Mouse (Mus musculus) hindbrain, embryonic 16.5 days (tissue): ENCODE results near the gene Mob2. TPM values are rescaled to one million over a fixed set of nuclear protein-coding genes. Genes with fewer than 3 reads are reported as not detected.

ENCODE experiments used
- ATAC-seq: fragments of 200-750 bp; cut with Nextera tagmentation; 2 replicates; pipeline ENCODE4 v1.8.0; 2017; ENCODE audit warnings: moderate TSS enrichment, moderate library complexity
- H3K27ac ChIP-seq: fragments of 300-500 bp; sonication (generic); 2 replicates; pipeline ENCODE4 v1.5.1; 2014; ENCODE audit warnings: low read depth, mild to moderate bottlenecking, control low read depth, low read length, moderate library complexity
- H3K27me3 ChIP-seq: fragments of 300-500 bp; sonication (generic); replicated peaks from 2 replicates; pipeline ENCODE4 v1.6.1; 2014; ENCODE audit warnings: low read length; ENCODE audit not compliant: control insufficient read depth, insufficient read depth
- H3K36me3 ChIP-seq: fragments of 300-500 bp; sonication (generic); 2 replicates; pipeline ENCODE4 v1.6.1; 2014; ENCODE audit warnings: mild to moderate bottlenecking, low read length, moderate library complexity, mixed read lengths; ENCODE audit not compliant: control insufficient read depth, insufficient read depth
- H3K4me1 ChIP-seq: fragments of 300-500 bp; sonication (generic); 2 replicates; pipeline ENCODE4 v1.6.1; 2014; ENCODE audit warnings: low read depth, low read length; ENCODE audit not compliant: control insufficient read depth, insufficient read depth
- H3K4me2 ChIP-seq: fragments of 300-500 bp; sonication (generic); 2 replicates; pipeline ENCODE4 v1.6.1; 2014; ENCODE audit warnings: mild to moderate bottlenecking, low read length, control low read depth, moderate library complexity
- H3K4me3 ChIP-seq: fragments of 300-500 bp; sonication (generic); 2 replicates; pipeline ENCODE4 v1.5.1; 2014; ENCODE audit warnings: mild to moderate bottlenecking, low read length, control low read depth, moderate library complexity
- H3K9ac ChIP-seq: fragments of 300-500 bp; sonication (generic); 2 replicates; pipeline ENCODE4 v1.6.1; 2014; ENCODE audit warnings: low read depth, mild to moderate bottlenecking, control low read depth, low read length, moderate library complexity
- H3K9me3 ChIP-seq: fragments of 300-500 bp; sonication (generic); 2 replicates; pipeline ENCODE4 v1.6.1; 2014; ENCODE audit warnings: mild to moderate bottlenecking, low read length, moderate library complexity; ENCODE audit not compliant: control insufficient read depth
- WGBS: fragments of 180-500 bp; shearing (Covaris S2); extraction: QIAGEN DNeasy Blood & Tissue Kit; methylation state at CpG from one replicate; pipeline ENCODE4 v1.1.7; 2014; 5-methylcytosine and 5-hydroxymethylcytosine counted together
- polyA plus RNA-seq: library from polyadenylated mRNA; unstranded; fragments of >200 nt; fragmentation: Nextera tagmentation; extraction: Ambion mirVana; gene quantifications from 2 replicates; pipeline ENCODE4 v1.2.1, GENCODE M21; 2015

The Mob2 gene
- polyA plus RNA-seq, 1 experiment from 2014 or later = 52.7 TPM

- Histone ChIP-seq H3K4me1 (peaks cover 15% of the 10 kb centered on the region), H3K27ac (no peak overlapping the region), H3K36me3 (peaks cover 46% of the 10 kb centered on the region), H3K4me2 (no peak overlapping the region), H3K9me3 (no peaks in the 10 kb centered on the region), H3K9ac (peak overlapping the region; percentile 23; the same call in 1 of the 2 replicates), H3K27me3 (no peaks in the 10 kb centered on the region), H3K4me3 (no peak overlapping the region)
- no peak for ATAC-seq
- 42% methylated on average over 13 of the region's 16 CpGs for WGBS
Measured at GRCm38 (mm10) chr7:142082607-142083006, 21.7 kb upstream of the Mob2 start.

GRCm38 (mm10) chr7:142082179-142082578, 21.3 kb upstream of the Mob2 start:
- H3K4me1 ChIP-seq = peaks cover 15% of the 10 kb centered on the region
- H3K9ac ChIP-seq = peak overlapping the region; percentile 23
- no peaks in the 10 kb centered on the region for H3K27me3 ChIP-seq
- no peaks in the 10 kb centered on the region for H3K9me3 ChIP-seq
- no peak overlapping the region for H3K27ac ChIP-seq
- ATAC-seq = no peak
- H3K4me3 ChIP-seq = no peak overlapping the region
- 23% methylated on average over 19 of the region's 38 CpGs for WGBS
- peaks cover 42% of the 10 kb centered on the region for H3K36me3 ChIP-seq
- H3K4me2 ChIP-seq = no peak overlapping the region

- peaks cover 38% of the 10 kb centered on the region for H3K36me3 ChIP-seq
- H3K9me3 ChIP-seq = no peaks in the 10 kb centered on the region
- H3K9ac ChIP-seq = no peak overlapping the region; the same call in 1 of the 2 replicates
- no peak overlapping the region for H3K4me3 ChIP-seq
- ATAC-seq = no peak
- H3K27ac ChIP-seq = no peak overlapping the region
- H3K27me3 ChIP-seq = no peaks in the 10 kb centered on the region
- no peak overlapping the region for H3K4me2 ChIP-seq
- peaks cover 15% of the 10 kb centered on the region for H3K4me1 ChIP-seq
- 35% methylated on average over 17 of the region's 17 CpGs for WGBS
Measured at GRCm38 (mm10) chr7:142081736-142082135, 20.9 kb upstream of the Mob2 start.

GRCm38 (mm10) chr7:142080876-142081275, 20.0 kb upstream of the Mob2 start:
- Histone ChIP-seq H3K4me3 (no peak overlapping the region), H3K9me3 (no peaks in the 10 kb centered on the region), H3K27ac (no peak overlapping the region), H3K27me3 (no peaks in the 10 kb centered on the region), H3K36me3 (peaks cover 32% of the 10 kb centered on the region), H3K4me1 (peaks cover 15% of the 10 kb centered on the region), H3K9ac (no peak overlapping the region), H3K4me2 (no peak overlapping the region)
- WGBS = 57% methylated on average over 2 of the region's 2 CpGs
- no peak for ATAC-seq

- ATAC-seq = no peak
- H3K4me3 ChIP-seq = no peak overlapping the region
- peaks cover 23% of the 10 kb centered on the region for H3K36me3 ChIP-seq
- H3K27ac ChIP-seq = no peak overlapping the region
- H3K27me3 ChIP-seq = no peaks in the 10 kb centered on the region
- H3K4me2 ChIP-seq = no peak overlapping the region
- H3K9ac ChIP-seq = no peak overlapping the region
- WGBS = 44% methylated on average over 5 of the region's 5 CpGs
- H3K9me3 ChIP-seq = no peaks in the 10 kb centered on the region
- H3K4me1 ChIP-seq = peaks cover 8% of the 10 kb centered on the region
Measured at GRCm38 (mm10) chr7:142079365-142079764, 18.5 kb upstream of the Mob2 start.

- WGBS = 63% methylated on average over 3 of the region's 3 CpGs
- Histone ChIP-seq H3K4me1 (peaks cover under 1% of the 10 kb centered on the region; the same call in 1 of the 2 replicates), H3K4me3 (no peak overlapping the region), H3K27me3 (no peaks in the 10 kb centered on the region), H3K27ac (no peak overlapping the region), H3K9ac (no peak overlapping the region), H3K36me3 (peaks cover 12% of the 10 kb centered on the region), H3K4me2 (no peak overlapping the region), H3K9me3 (no peaks in the 10 kb centered on the region)
- ATAC-seq = no peak
Measured at GRCm38 (mm10) chr7:142077138-142077537, 16.3 kb upstream of the Mob2 start.

- Histone ChIP-seq H3K4me1 (peaks cover 4% of the 10 kb centered on the region), H3K27ac (no peak overlapping the region), H3K9ac (no peak overlapping the region), H3K4me2 (no peak overlapping the region), H3K27me3 (no peaks in the 10 kb centered on the region), H3K36me3 (peaks cover 3% of the 10 kb centered on the region; the same call in 1 of the 2 replicates), H3K4me3 (no peak overlapping the region), H3K9me3 (no peaks in the 10 kb centered on the region)
- WGBS = 82% methylated on average over 8 of the region's 8 CpGs
- no peak for ATAC-seq
Measured at GRCm38 (mm10) chr7:142074146-142074886, 13.5 kb upstream of the Mob2 start.

- Histone ChIP-seq H3K4me1 (peaks cover 4% of the 10 kb centered on the region), H3K27me3 (0 out of 2 replicates have a peak, but pooled peaks cover 2% of the 10 kb centered on the region), H3K4me3 (no peak overlapping the region), H3K36me3 (no peaks in the 10 kb centered on the region), H3K4me2 (no peak overlapping the region), H3K9ac (no peak overlapping the region), H3K9me3 (no peaks in the 10 kb centered on the region), H3K27ac (no peak overlapping the region)
- ATAC-seq = no peak
Measured at GRCm38 (mm10) chr7:142071717-142072116, 10.9 kb upstream of the Mob2 start.

GRCm38 (mm10) chr7:142071212-142071578, 10.3 kb upstream of the Mob2 start:
- Histone ChIP-seq H3K4me3 (peak overlapping the region; percentile 24), H3K27ac (no peak overlapping the region), H3K36me3 (no peaks in the 10 kb centered on the region), H3K4me2 (peak overlapping the region; percentile 61), H3K4me1 (peaks cover 4% of the 10 kb centered on the region), H3K9me3 (no peaks in the 10 kb centered on the region), H3K27me3 (0 out of 2 replicates have a peak, but pooled peaks cover 2% of the 10 kb centered on the region), H3K9ac (peak overlapping the region; percentile 48)
- WGBS = 8% methylated on average over 8 of the region's 10 CpGs
- peak; percentile 81 for ATAC-seq
